Mouse (Mus musculus) liver, postnatal 0 days (tissue): ENCODE data around the gene Epop.

Experiments used
- CTCF ChIP-seq: sonication (generic); IDR thresholded peaks from 2 replicates; pipeline ENCODE4 v1.5.1; 2016; ENCODE audit warnings: antibody characterized with exemption, low read depth
- EP300 ChIP-seq: IDR thresholded peaks from 2 replicates; pipeline ENCODE4 v1.6.1; 2016; ENCODE audit warnings: antibody characterized with exemption, low read depth, mild to moderate bottlenecking

- TF ChIP-seq CTCF (no peak), EP300 (no peak)
These were observed 14.2 kb downstream of the Epop start for GRCm38 (mm10) chr11:97615276-97615675.
